Comparison of ENCODE assay signal across 8 mouse cellular contexts in the genomic region with DNA sequence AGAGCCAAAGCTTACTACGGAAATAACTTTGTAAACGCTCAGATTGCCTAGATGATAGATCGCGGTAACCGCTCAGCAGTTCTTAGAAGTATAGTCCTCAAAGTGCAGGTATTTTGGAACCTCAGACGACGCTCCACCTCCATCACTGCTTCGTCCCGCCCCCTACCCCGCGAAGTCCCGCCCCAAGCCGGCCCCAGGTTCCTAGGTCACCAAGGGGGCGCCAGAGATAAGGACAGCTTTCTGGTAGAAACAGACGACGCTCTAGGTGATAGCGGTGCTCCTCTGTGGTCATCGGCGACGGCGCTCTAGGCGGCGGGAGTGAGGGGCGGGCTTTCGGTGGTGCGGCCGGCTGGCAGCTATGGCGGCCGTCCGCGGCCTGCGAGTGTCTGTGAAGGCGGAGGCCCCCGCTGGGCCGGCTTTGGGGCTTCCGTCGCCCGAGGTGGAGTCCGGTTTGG. TPM values are rescaled to one million over a fixed set of nuclear protein-coding genes. Genes with fewer than 3 reads are reported as not detected.
A peak's percentile ranks its signal among the peaks of the same experiment; 100 is the strongest.
DNase-seq lines count a peak whose midpoint lies in the region; ATAC-seq and TF ChIP-seq lines count a peak whose summit lies in the region.

A gene (plus strand): TSS at position 242 of the 455 bp plus-strand sequence.

- TF ChIP-seq EP300 in ES-Bruce4 (IDR thresholded peaks at IDR 0.05; ENCODE audit: insufficient read depth, low read depth, low read length): 0 out of 2 replicates have a peak, but pooled peaks have one; percentile 45

- peak within 1 kb of the TSS; percentile 85 for H3K4me3 ChIP-seq in ES-Bruce4 (ENCODE audit: low read depth, low read length)
- peak within 1 kb of the TSS; percentile 95 for H3K4me3 ChIP-seq in forebrain, embryonic 13.5 days
- peak within 1 kb of the TSS; percentile 90 for H3K4me3 ChIP-seq in neural tube, embryonic 15.5 days (replicated peaks)

- TF ChIP-seq POLR2A in ES-Bruce4 (IDR thresholded peaks at IDR 0.05; ENCODE audit: insufficient read depth, low read length): no peak

- DNase-seq in heart, postnatal 10 days: peak; percentile 96 to 98
- DNase-seq in layer of hippocampus, adult 11-12 months (ENCODE audit: low spot score): peak; percentile 96
- peak; percentile 95 to 97 for DNase-seq in lung, adult 18-20 months
- peak; percentile 96 for DNase-seq in testis, postnatal 14 days (ENCODE audit: low spot score)

- H3K36me3 ChIP-seq in ES-Bruce4 (ENCODE audit: control insufficient read depth, insufficient read depth, low read length, poor library complexity, severe bottlenecking): peaks cover 3% of the 10 kb centered on the region
- H3K36me3 ChIP-seq in forebrain, embryonic 13.5 days (ENCODE audit: poor library complexity, severe bottlenecking): peaks cover 25% of the 10 kb centered on the region
- H3K36me3 ChIP-seq in neural tube, embryonic 15.5 days: peaks cover 13% of the 10 kb centered on the region; the same call in 1 of the 2 replicates

- peak within 1 kb of the TSS; percentile 46; the same call in 1 of the 2 replicates for H3K27ac ChIP-seq in ES-Bruce4 (ENCODE audit: insufficient read depth, low read length)
- peak within 1 kb of the TSS; percentile 81 for H3K27ac ChIP-seq in forebrain, embryonic 13.5 days
- peak within 1 kb of the TSS; percentile 92 for H3K27ac ChIP-seq in neural tube, embryonic 15.5 days (replicated peaks)

- H3K27me3 ChIP-seq in ES-Bruce4 (ENCODE audit: control insufficient read depth, insufficient read depth, low read length, poor library complexity, severe bottlenecking): no peaks in the 10 kb centered on the region
- H3K27me3 ChIP-seq in forebrain, embryonic 13.5 days: no peaks in the 10 kb centered on the region
- H3K27me3 ChIP-seq in neural tube, embryonic 15.5 days (replicated peaks): no peaks in the 10 kb centered on the region

- H3K9me3 ChIP-seq in ES-Bruce4 (replicated peaks; ENCODE audit: control insufficient read depth, insufficient read depth, low read length, poor library complexity, severe bottlenecking): no peaks in the 10 kb centered on the region
- H3K9me3 ChIP-seq in forebrain, embryonic 13.5 days (replicated peaks): no peaks in the 10 kb centered on the region
- H3K9me3 ChIP-seq in neural tube, embryonic 15.5 days (replicated peaks): no peaks in the 10 kb centered on the region

- WGBS in forebrain, embryonic 13.5 days: 1% methylated on average over 39 of the region's 39 CpGs
- 1% methylated on average over 39 of the region's 39 CpGs for WGBS in neural tube, embryonic 15.5 days

- peak; percentile 55 for TF ChIP-seq CTCF in ES-Bruce4 (IDR thresholded peaks at IDR 0.05; ENCODE audit: low read depth, low read length)

- peaks cover 2% of the 10 kb centered on the region for H3K4me1 ChIP-seq in ES-Bruce4 (ENCODE audit: control insufficient read depth, insufficient read depth, low read length)
- peaks cover 15% of the 10 kb centered on the region for H3K4me1 ChIP-seq in forebrain, embryonic 13.5 days
- H3K4me1 ChIP-seq in neural tube, embryonic 15.5 days: peaks cover 19% of the 10 kb centered on the region

- H3K4me2 ChIP-seq in forebrain, embryonic 13.5 days: peak within 1 kb of the TSS; percentile 86
- H3K4me2 ChIP-seq in neural tube, embryonic 15.5 days: peak within 1 kb of the TSS; percentile 75

- peak within 1 kb of the TSS; percentile 99 for H3K9ac ChIP-seq in ES-Bruce4 (ENCODE audit: low read depth, poor library complexity, severe bottlenecking)
- H3K9ac ChIP-seq in forebrain, embryonic 13.5 days: peak within 1 kb of the TSS; percentile 93
- H3K9ac ChIP-seq in neural tube, embryonic 15.5 days (replicated peaks): peak within 1 kb of the TSS; percentile 89

- ATAC-seq in cerebellum, adult (ENCODE audit: insufficient number of reproducible peaks, low FRiP score, low TSS enrichment): peak; percentile 95
- ATAC-seq in forebrain, embryonic 13.5 days: peak; percentile 98
- ATAC-seq in neural tube, embryonic 15.5 days (ENCODE audit: low FRiP score): peak; percentile 95

- intact Hi-C loops in heart, postnatal 10 days (cut with DNase I): no loop called here

RNA-seq across cellular contexts. Expression of the gene that starts here (rescaled TPM):
- 17.9 TPM in 2 replicates for polyA plus RNA-seq in ES-Bruce4 (2011; ENCODE audit: insufficient read depth, insufficient read length, low read depth, missing spikeins)
- polyA plus RNA-seq in forebrain, embryonic 13.5 days (2015; fragmentation: Nextera tagmentation; extraction: Ambion mirVana): 12.8 and 13.4 TPM in 2 replicates
- total RNA-seq in heart, postnatal 10 days (2021): 1 to 10 TPM; 9.0 TPM
- polyA plus RNA-seq in neural tube, embryonic 15.5 days (2015; fragmentation: Nextera tagmentation; extraction: Ambion mirVana): 9.1 and 10.1 TPM in 2 replicates

Comparison
In these comparisons a context has a peak if more than half of its experiments do, and no peak if none do; other contexts are left out.
1. Peak in every context shown above with its lines: DNase-seq, ATAC-seq, H3K4me3 ChIP-seq and H3K27ac ChIP-seq.